Mouse (Mus musculus) heart, embryonic 15.5 days (tissue): ENCODE measurements around the gene Wdr45. TPM values are rescaled to one million over a fixed set of nuclear protein-coding genes. Genes with fewer than 3 reads are reported as not detected.
"Not testable (repeated sequence)": the region's sequence is repeated elsewhere in the genome, so short reads cannot be mapped to it uniquely, and the experiment has no call there.

Source experiments
- ATAC-seq: fragments of 200-750 bp; cut with Nextera tagmentation; replicated peaks from 2 replicates; pipeline ENCODE4 v1.8.0; 2017; ENCODE audit warnings: low read depth, moderate TSS enrichment; ENCODE audit not compliant: insufficient number of reproducible peaks, insufficient read depth, low FRiP score
- H3K27ac ChIP-seq: fragments of 300-500 bp; sonication (generic); 2 replicates; pipeline ENCODE4 v1.5.1; 2015; ENCODE audit warnings: mild to moderate bottlenecking, inconsistent platforms
- H3K27me3 ChIP-seq: fragments of 300-500 bp; sonication (generic); 2 replicates; pipeline ENCODE4 v1.6.1; 2015; ENCODE audit warnings: inconsistent platforms
- H3K36me3 ChIP-seq: fragments of 300-500 bp; sonication (generic); 2 replicates; pipeline ENCODE4 v1.6.1; 2015; ENCODE audit warnings: mild to moderate bottlenecking, inconsistent platforms
- H3K4me1 ChIP-seq: fragments of 300-500 bp; sonication (generic); replicated peaks from 2 replicates; pipeline ENCODE4 v1.6.1; 2015; ENCODE audit warnings: inconsistent platforms
- H3K4me2 ChIP-seq: fragments of 300-500 bp; sonication (generic); 2 replicates; pipeline ENCODE4 v1.6.1; 2015; ENCODE audit warnings: inconsistent platforms, mild to moderate bottlenecking, moderate library complexity
- H3K4me3 ChIP-seq: fragments of 300-500 bp; sonication (generic); 2 replicates; pipeline ENCODE4 v1.5.1; 2015; ENCODE audit warnings: mild to moderate bottlenecking, inconsistent platforms
- H3K9ac ChIP-seq: fragments of 300-500 bp; sonication (generic); 2 replicates; pipeline ENCODE4 v1.6.1; 2015; ENCODE audit warnings: mild to moderate bottlenecking, inconsistent platforms
- H3K9me3 ChIP-seq: fragments of 300-500 bp; sonication (generic); replicated peaks from 2 replicates; pipeline ENCODE4 v1.6.1; 2016; ENCODE audit warnings: inconsistent platforms
- WGBS: fragments of 180-500 bp; shearing (Covaris S2); methylation state at CpG from one replicate; pipeline ENCODE4 v1.1.7; 2015; ENCODE audit warnings: mixed read lengths; 5-methylcytosine and 5-hydroxymethylcytosine counted together
- polyA plus RNA-seq: library from polyadenylated mRNA; unstranded; fragments of >200 nt; fragmentation: Nextera tagmentation; extraction: Ambion mirVana; gene quantifications from 2 replicates; pipeline ENCODE4 v1.2.1, GENCODE M21; 2015

Gene Wdr45
- polyA plus RNA-seq, 1 experiment from 2014 or later = 25.4 TPM

- 15% methylated on average over 26 of the region's 27 CpGs for WGBS
- no peaks in the 10 kb centered on the region for H3K9me3 ChIP-seq
- peak overlapping the region; percentile 33 for H3K9ac ChIP-seq
- H3K4me2 ChIP-seq = peak overlapping the region; percentile 63
- H3K4me1 ChIP-seq = peaks cover 5% of the 10 kb centered on the region; the same call in 1 of the 2 replicates
- ATAC-seq = peak; percentile 91
- H3K4me3 ChIP-seq = peak overlapping the region; percentile 37
- H3K27ac ChIP-seq = peak overlapping the region; percentile 66
- no peaks in the 10 kb centered on the region for H3K27me3 ChIP-seq
- H3K36me3 ChIP-seq = no peaks in the 10 kb centered on the region
Observed at GRCm38 (mm10) chrX:7679405-7680056, 34.6 kb upstream of the Wdr45 start.

DNA sequence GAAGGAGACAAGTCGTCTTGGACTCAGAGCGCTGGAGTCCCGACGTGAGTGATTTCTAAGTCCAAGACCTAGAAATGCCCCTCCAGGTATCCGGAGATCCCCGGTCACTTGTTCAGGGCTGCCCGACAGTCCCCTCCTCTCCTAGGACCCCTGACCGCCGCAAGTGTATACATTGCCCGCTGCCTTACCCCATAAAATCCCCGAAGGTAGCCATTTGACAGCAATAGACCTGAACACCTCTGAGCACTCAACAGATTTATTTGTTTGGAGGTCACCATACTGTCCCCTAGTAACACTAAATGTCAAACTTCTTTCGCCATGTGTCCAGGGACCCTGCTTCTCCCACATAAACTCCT, 34.1 kb upstream of the Wdr45 start:
- Histone ChIP-seq H3K36me3 (no peaks in the 10 kb centered on the region), H3K27ac (no peak overlapping the region), H3K9me3 (no peaks in the 10 kb centered on the region), H3K27me3 (no peaks in the 10 kb centered on the region), H3K4me2 (peak overlapping the region; percentile 63), H3K9ac (peak overlapping the region; percentile 33), H3K4me3 (peak overlapping the region; percentile 37), H3K4me1 (no peaks in the 10 kb centered on the region)
- ATAC-seq = no peak
- WGBS = 22% methylated on average over 12 of the region's 12 CpGs

DNA sequence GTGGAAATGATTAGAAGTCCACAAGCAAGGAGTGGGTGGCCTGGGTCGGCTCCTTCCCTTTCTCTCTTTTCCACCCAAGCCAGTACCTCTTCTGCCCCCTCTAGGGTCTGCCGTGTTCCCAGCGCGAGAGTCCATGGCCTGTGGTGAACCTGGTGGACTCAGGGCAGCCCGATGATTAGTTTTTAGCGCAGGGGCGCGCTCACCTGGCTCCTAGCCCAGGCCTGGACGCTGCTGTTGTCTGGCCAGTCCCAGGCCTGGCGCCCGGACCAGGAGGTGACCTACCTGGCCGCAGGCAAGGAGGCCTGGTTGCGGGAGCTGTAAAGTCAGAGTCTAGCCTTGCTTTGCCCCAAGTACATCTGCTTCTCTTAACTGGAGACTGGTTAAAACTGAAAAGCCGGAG, 33.3 kb upstream of the Wdr45 start, which contains the start of gene Magix:
Gene Magix, minus strand, starts transcription at position 388 of the 400 bp plus-strand sequence.
- no peaks in the 10 kb centered on the region for H3K27me3 ChIP-seq
- H3K4me3 ChIP-seq = peak within 1 kb of the TSS; percentile 37
- H3K36me3 ChIP-seq = no peaks in the 10 kb centered on the region
- peak within 1 kb of the TSS; percentile 63 for H3K4me2 ChIP-seq
- WGBS = 65% methylated on average over 14 of the region's 14 CpGs
- no peaks in the 10 kb centered on the region for H3K4me1 ChIP-seq
- peak within 1 kb of the TSS; percentile 33 for H3K9ac ChIP-seq
- ATAC-seq = no peak
- no peak within 1 kb of the TSS for H3K27ac ChIP-seq
- H3K9me3 ChIP-seq = no peaks in the 10 kb centered on the region

DNA sequence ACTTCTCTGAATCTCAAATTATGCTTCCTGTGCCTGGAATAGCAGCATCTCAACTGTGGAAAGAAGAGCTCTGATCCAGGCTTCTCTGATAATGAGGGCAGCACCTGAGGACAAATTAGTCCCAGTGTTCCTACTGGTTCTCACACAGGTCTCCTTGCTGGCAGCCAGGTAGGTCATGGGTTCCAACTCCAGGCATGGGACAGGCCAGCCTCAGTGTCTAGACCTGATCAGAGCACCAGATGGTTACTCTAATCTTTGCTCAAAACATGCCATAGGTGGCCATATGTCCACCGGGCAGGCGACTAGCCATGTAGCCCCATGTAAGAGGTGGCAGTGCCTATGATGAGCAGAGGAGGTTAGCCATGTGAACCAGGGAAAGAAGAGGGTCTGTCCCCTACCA, 25.8 kb upstream of the Wdr45 start:
- no peaks in the 10 kb centered on the region for H3K27me3 ChIP-seq

DNA sequence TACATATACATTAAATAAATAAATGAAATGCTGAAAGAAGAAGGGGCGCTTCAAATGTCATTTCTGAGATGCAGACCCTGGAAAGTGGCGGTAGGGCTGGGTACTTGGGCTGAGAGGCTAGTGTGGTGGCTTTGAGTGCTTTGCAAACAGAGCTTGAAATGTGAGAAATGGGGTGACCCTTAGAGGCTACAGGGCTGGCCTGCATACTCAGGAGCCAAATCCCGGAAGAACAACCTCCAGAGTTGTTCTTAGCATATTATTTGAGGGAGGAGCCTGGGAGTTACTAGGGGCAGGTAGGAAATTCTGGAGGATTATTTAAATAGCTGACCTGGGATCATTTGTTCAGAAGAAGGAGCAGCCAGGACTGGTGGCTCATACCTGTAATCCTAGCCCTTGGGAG, 23.6 kb upstream of the Wdr45 start:
- no peak overlapping the region for H3K9ac ChIP-seq
- no peaks in the 10 kb centered on the region for H3K9me3 ChIP-seq
- no peak overlapping the region for H3K27ac ChIP-seq
- WGBS = 58% methylated on average over 3 of the region's 3 CpGs
- no peak overlapping the region for H3K4me2 ChIP-seq
- H3K36me3 ChIP-seq = no peaks in the 10 kb centered on the region
- no peaks in the 10 kb centered on the region for H3K4me1 ChIP-seq
- no peak for ATAC-seq
- no peak overlapping the region for H3K4me3 ChIP-seq
- no peaks in the 10 kb centered on the region for H3K27me3 ChIP-seq

More for the DNA sequence above, 25.8 kb upstream of the Wdr45 start:
- Histone ChIP-seq H3K4me3 (no peak overlapping the region), H3K27ac (no peak overlapping the region), H3K4me2 (no peak overlapping the region), H3K36me3 (no peaks in the 10 kb centered on the region), H3K9me3 (no peaks in the 10 kb centered on the region), H3K9ac (no peak overlapping the region), H3K4me1 (no peaks in the 10 kb centered on the region)
- 88% methylated on average over 2 of the region's 2 CpGs for WGBS
- no peak for ATAC-seq

- Histone ChIP-seq H3K9me3 (no peaks in the 10 kb centered on the region), H3K4me2 (no peak overlapping the region), H3K4me3 (no peak overlapping the region), H3K36me3 (no peaks in the 10 kb centered on the region), H3K9ac (no peak overlapping the region), H3K27me3 (no peaks in the 10 kb centered on the region), H3K4me1 (no peaks in the 10 kb centered on the region; the same call in 1 of the 2 replicates), H3K27ac (no peak overlapping the region)
- WGBS = 39% methylated on average over 4 of the region's 4 CpGs
- no peak for ATAC-seq
Observed at GRCm38 (mm10) chrX:7692862-7693261, 21.3 kb upstream of the Wdr45 start.

DNA sequence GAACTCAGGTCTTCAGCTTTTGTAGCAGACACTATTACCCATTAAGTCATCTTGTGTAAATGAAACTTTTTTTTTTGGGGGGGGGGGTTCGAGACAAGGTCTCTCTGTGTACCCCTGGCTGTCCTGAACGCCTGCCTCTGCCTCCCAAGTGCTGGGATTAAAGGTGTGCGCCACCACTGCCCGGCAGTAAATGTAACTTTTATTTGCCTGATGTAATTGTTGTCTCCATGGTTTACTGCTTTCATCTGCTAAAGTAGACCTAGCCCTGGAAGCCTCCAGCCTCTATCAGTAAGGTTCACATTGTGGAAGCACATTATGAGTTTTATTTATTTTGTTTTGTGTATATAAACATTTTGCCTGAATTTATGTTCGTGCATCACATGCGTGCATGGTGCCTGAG, 17.6 kb upstream of the Wdr45 start:
- Histone ChIP-seq H3K4me2 (peak overlapping the region; percentile 45), H3K27me3 (no peaks in the 10 kb centered on the region), H3K27ac (no peak overlapping the region), H3K36me3 (no peaks in the 10 kb centered on the region), H3K9me3 (no peaks in the 10 kb centered on the region), H3K4me3 (peak overlapping the region; percentile 15; the same call in 1 of the 2 replicates), H3K9ac (no peak overlapping the region), H3K4me1 (no peaks in the 10 kb centered on the region; the same call in 1 of the 2 replicates)
- ATAC-seq = peak; percentile 16; the same call in 1 of the 2 replicates
- WGBS = 37% methylated on average over 6 of the region's 6 CpGs

DNA sequence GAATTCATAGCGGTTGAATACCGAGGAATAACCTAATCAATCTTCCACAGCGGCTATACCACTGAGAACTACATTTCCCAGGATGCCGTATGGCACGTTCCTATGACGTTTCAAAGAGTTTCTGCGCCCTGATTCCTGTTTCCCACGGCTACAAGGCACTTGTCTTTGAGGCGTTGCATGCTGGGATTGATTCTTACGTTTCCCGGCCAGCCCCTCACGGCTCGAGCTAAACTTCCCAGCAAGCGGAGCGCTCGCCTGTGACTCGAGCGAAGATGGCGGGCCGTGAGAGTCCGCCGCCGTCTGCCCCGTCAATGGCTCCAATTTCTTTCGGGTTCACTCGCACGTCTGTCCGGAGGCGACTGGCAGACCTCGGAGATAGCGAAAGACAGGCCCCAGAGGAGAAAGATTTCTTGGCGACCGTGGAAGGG, 17.2 kb upstream of the Wdr45 start, which contains the start of gene Gpkow:
Gene Gpkow, plus strand, starts transcription at position 178 of the 428 bp plus-strand sequence.
- Histone ChIP-seq H3K4me3 (peak within 1 kb of the TSS; percentile 64), H3K9ac (peak within 1 kb of the TSS; percentile 72), H3K4me1 (no peaks in the 10 kb centered on the region; the same call in 1 of the 2 replicates), H3K9me3 (no peaks in the 10 kb centered on the region), H3K4me2 (peak within 1 kb of the TSS; percentile 62), H3K27ac (peak within 1 kb of the TSS; percentile 60; the same call in 1 of the 2 replicates), H3K27me3 (no peaks in the 10 kb centered on the region), H3K36me3 (no peaks in the 10 kb centered on the region)
- peak; percentile 89 for ATAC-seq
- WGBS = 9% methylated on average over 33 of the region's 33 CpGs

DNA sequence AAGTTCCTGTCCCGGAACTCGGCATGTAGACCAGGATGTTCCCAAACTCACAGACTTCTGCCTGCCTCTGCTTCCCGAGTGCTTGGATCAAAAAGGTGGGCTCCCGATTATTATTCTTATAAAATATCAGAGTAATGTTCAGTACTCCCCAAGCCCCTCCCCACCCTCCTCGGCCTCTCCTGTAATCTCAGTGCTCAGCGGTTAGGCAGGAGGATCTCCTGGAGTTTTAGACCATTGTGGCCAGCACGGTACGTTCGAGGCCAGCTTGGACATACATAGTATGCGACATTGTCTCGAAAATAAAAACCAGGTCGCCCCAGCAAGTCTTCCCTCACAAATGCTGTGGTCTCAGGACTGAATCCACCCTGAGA, 384 bp upstream of the Wdr45 start:
- H3K36me3 ChIP-seq, H3K27me3 ChIP-seq, H3K4me1 ChIP-seq, ATAC-seq, H3K9me3 ChIP-seq: not testable (repeated sequence)
- peak overlapping the region; percentile 38; the same call in 1 of the 2 replicates for H3K9ac ChIP-seq
- H3K27ac ChIP-seq = peak overlapping the region; percentile 24; the same call in 1 of the 2 replicates
- 22% methylated on average over 6 of the region's 12 CpGs for WGBS
- peak overlapping the region; percentile 55 for H3K4me2 ChIP-seq
- H3K4me3 ChIP-seq = peak overlapping the region; percentile 45

DNA sequence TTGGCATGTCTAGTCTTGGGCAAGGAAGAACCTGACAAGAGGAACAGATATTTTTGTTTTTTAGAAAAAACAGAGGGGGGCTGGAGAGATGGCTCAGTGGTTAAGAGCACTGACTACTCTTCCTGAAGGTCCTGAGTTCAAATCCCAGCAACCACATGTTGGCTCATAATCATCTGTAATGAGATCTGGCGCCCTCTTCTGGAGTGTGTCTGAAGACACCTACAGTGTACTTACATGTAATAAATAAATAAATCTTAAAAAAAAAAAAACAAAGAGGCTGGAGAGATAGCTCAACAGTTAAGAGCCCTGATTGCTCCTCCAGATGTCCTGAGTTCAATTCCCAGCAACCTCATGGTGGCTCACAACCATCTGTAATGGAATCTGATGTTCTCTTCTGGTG, 1.9 kb downstream of the Wdr45 start:
- H3K4me2 ChIP-seq, H3K4me1 ChIP-seq, H3K36me3 ChIP-seq, H3K9ac ChIP-seq, ATAC-seq, H3K9me3 ChIP-seq, H3K27me3 ChIP-seq, H3K4me3 ChIP-seq, H3K27ac ChIP-seq: not testable (repeated sequence)
- 42% methylated on average over 1 of the region's 1 CpGs for WGBS

DNA sequence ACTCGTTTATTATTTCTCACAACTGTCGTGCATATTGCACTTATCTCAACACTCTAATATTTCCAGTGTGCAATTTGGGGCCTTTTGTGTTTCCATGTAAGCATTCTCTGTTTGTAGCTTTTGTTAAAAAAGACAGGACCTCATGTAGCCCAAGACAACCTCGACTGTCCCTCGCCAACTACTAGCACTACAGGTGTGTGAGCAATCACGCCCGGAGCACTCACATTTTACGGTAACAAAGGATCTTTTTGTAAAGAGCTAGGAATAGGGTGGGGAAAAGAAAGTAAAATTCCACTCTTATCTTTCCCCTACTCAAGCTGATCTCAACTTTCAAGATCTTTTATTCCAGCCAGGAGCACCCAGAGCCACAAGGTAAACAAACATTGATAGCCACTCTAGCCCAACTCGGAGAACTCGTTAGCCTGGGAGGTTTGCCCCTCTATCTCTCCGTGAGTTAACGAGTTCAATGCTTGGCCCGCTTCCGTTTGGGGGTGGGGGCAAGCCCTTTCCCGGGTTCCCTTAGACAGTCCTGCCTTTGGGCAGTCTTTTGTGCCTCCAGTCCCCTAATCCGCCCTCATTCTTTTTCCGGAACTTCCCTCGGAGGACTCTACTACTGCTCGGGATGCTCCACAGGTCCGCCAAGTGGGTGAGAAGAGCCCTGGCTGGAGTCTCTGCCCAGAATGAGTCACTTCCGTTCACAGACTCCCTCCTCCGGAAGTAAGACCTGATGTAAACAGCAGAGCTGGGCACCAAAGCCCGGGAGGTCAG, 7.6 kb downstream of the Wdr45 start, which contains the start of gene Gm45208:
Gene Gm45208, plus strand, starts transcription at position 732 of the 768 bp plus-strand sequence.
- Histone ChIP-seq H3K9me3 (no peaks in the 10 kb centered on the region), H3K4me3 (peak within 1 kb of the TSS; percentile 69), H3K27me3 (no peaks in the 10 kb centered on the region), H3K36me3 (no peaks in the 10 kb centered on the region; the same call in 1 of the 2 replicates), H3K4me1 (peaks cover 4% of the 10 kb centered on the region), H3K9ac (peak within 1 kb of the TSS; percentile 59), H3K27ac (peak within 1 kb of the TSS; percentile 91), H3K4me2 (peak within 1 kb of the TSS; percentile 73)
- peak; percentile 87 for ATAC-seq
- 18% methylated on average over 22 of the region's 22 CpGs for WGBS
